Mouse (Mus musculus) heart, adult 8-10 months (tissue): Measurements from ENCODE around the gene Cdkn3. TPM values are rescaled to one million over a fixed set of nuclear protein-coding genes. Genes with fewer than 3 reads are reported as not detected.
"Not testable (repeated sequence)": the region's sequence is repeated elsewhere in the genome, so short reads cannot be mapped to it uniquely, and the experiment has no call there.

Experiments
- DNase-seq: peaks from one replicate; pipeline ENCODE4 v3.0.0; 2022; ENCODE audit warnings: low spot score
- total RNA-seq, 4 experiments: library from RNA; stranded (reverse); gene quantifications; 2 replicates each; pipeline ENCODE4 v1.2.4; 2022

The Cdkn3 gene
- total RNA-seq, 4 experiments from 2014 or later, result 0.41 to 0.92 (median 0.70) TPM

- no peak for DNase-seq
These were observed 23.1 kb downstream of the Cdkn3 start for GRCm38 (mm10) chr14:46783327-46783926.

DNA sequence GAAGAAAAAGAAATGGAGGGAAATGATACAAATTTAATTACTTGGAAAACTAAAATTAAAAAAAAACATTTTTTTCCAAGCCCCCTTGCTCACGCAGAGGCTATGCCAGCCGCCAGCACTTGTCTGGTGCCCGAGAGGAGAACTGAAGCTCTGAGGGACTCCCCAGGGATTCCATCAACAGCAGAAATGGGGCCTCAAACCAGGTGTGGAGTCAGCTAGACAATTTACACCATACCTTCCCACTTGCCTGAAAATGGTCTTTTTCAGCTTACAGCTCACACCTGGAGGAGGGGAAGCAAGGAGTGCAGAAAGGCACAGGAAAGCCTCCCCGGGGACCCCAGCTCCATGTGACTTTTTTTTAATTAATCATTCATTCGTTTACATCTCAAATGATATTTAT, 24.9 kb downstream of the Cdkn3 start:
- DNase-seq, result no peak

GRCm38 (mm10) chr14:46787454-46787786, 27.1 kb downstream of the Cdkn3 start:
- no peak for DNase-seq

DNA sequence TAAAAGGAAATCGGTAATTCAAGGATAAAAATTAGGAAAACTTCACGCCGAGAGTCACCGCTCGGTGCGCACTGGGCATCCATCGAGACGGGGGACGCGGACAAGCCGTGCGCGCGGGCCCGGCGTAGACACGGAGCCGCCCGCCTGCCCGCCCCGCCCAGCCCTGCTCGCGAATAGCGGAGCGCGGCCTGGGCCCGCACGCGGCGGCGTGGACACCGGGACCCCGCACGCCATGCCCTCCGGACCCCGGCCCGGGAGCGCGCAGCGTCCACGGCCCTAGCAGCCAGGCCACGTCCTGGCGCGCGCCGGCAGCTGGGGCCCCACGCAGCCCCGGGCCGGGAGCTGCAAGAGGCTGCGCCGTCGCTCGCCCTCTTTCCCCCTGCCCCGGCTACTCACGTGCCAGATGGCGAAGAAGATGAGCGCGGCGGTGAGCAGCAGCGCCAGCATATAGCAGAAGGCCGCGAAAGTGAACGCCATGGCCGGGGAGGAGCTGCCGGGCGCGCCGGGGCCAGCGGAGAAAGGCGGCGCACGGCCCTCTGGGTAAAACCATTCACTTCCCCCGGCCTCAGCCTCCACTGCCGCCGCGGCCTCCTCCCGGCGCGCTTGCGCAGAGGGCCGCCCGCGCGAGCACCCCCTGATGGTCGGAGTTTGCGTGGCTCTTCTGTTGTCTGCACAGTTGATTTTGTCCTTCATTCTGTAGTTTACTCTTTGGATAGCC, 27.6 kb downstream of the Cdkn3 start, which contains the start of gene Cnih1:
TSS of gene Cnih1 (minus strand) at position 625 of the 718 bp plus-strand sequence.
- DNase-seq, result peak; percentile 89

- no peak for DNase-seq
These were observed 28.2 kb downstream of the Cdkn3 start for GRCm38 (mm10) chr14:46788505-46788901.

DNA sequence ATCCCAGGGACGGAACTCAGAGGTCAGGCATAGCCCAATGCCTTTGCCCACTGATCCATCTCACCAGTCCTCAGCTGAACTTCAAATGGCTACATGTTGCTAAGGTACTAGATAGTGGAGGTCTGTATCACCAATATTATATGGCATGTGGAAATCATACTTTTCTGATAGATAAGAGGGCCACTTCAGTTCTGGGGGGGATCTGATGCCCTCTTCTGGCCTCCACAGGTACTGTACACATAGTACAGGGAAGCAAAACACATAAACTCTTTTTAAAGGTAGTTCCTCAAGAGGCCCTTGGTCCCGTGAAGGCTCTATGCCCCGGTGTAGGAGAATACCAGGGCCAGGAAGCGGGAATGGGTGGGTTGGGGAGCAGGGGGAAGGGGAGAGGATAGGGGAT, 30.0 kb downstream of the Cdkn3 start:
- DNase-seq, result no peak

DNA sequence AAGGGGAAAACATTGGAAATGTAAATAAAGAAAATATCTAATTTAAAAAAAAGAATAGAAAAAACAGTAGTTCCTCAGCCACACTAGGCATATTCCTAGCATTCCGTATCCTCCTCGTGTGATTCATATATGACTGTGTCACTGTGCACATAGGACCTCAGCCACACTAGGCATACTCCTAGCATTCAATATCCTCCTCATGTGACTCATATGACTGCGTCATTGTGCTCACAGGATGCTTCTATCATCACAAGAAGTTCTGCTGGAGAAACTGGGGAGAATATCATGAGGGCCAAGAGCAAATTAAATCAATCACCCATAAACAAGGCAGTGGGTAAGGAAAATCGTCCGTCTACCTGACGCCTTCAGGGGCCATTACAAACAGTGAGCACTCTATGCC, 30.4 kb downstream of the Cdkn3 start:
- DNase-seq, result no peak

DNA sequence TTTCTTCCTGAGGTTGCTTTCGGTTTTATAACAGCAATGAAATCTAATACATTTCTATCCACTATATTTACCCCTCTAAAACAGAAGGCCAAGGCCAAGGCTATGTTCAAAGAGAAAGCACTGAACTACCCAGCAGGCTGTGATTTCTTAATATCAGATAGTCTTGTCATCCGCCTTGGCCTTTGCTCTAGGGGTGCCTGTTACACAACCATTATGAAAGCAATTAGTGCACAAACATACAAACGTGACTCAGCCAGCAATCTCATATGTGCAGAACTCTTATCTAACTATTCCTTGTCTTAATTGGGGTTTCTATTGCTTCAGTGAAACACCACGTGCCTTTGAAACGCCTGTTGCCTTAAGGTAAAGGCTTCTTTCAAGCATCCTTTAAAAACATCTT, 33.8 kb downstream of the Cdkn3 start:
- no peak for DNase-seq

DNA sequence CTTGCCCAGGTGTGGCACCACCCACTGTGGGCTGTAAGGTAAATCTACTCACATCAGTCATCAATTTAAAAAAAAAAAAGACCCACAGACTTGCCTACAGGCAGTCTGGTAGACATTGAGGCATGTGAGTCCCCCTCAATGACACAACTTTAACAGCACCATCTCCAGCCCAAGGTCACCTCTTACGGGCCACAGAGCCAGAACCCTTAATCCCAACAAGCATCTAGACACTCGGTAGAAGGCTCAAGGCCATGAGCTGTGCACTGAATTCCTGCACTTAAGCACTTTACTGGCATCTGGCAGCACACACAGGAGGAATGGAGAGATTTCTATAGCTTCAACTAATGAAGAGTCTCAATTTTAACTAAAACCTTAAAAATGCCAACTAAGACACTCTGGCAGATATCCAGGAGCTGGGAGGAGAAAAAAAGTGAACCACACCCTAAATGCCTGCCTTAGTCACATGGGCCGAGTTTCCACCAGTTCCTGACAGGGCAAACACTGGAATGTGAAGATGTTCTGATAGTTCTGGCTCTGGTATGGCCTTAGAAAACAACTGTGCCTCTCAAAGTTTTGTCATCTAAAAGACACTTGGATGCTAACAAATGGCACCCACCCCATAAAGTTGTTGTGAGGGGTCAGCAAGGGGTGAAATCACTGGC, 40.5 kb downstream of the Cdkn3 start:
- no peak for DNase-seq

DNA sequence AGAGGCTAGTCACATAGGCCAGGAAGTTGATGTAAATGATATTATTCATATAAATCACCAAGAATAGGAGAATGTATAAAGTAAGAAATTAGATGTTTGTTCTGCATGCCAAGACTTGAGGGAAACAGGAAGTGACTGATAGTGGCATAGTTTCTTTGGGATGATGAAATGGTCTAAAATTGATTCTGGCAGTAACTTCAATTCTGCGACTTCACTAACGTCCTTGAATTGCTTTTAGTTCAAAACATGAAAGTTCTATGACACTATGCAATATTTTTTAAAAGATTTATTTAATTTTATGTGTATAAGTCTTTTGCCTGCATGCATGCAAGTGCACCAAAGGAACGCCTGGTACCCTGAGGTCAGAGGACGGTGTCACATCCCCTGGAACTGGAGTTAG, 42.9 kb downstream of the Cdkn3 start:
- no peak for DNase-seq

DNA sequence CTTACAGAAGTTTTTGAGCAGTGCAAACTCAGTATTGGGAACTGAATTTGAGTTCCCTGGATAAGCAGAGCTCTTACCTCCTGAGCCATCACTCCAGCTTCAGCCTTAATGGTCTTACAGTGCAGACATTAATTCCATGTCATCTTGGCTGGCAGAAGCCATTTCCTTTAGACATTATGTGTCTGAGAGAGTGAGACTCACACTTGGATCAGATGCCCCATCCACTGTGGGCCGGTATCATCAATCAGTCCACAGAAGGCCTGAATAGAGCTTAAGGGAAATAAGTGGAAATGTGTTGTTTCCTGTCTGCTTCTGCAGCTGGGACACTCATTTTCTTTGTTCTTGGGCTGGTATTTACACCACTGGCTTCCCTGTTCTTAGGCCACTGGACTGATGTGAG, 43.5 kb downstream of the Cdkn3 start:
- DNase-seq, result no peak

DNA sequence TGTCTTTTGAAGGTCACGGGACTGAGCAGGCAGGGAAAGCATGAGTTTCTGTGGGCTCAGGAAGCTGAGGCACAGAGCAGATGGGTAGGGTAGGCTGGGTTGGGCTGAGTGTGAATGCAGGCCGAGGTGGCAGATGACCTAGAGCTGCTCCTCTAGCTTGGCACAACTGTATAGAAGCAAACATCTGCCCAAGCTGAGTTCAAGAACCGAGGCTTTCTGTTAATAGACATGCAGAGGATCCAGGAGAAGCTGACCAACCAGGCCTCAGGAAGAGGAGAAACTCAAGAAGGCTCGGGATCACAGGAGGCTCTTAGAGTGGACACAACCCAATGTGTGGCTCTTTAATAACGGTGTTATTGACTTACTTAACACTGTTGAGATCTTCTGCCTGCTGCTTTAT, 45.8 kb downstream of the Cdkn3 start:
- DNase-seq, result no peak

DNA sequence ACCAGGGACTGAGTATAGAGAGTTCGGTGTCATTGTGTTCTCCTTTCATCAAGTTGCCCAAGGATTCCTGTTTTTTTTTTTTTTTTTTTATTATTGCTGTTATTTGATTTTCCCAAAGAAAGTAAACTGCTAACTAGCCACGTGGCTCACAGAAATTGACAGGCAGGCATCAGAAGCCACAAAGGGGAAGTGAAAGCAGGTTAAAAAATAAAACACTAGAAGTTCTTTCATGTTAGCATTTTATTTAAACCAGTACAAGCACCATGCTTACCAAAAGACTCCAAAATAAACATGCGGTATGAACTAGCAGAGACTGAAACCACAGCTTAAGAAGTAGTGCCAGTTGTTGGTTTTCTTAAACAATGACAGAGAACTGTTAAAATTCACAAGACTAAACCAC, 47.6 kb downstream of the Cdkn3 start:
- DNase-seq, result no peak

DNA sequence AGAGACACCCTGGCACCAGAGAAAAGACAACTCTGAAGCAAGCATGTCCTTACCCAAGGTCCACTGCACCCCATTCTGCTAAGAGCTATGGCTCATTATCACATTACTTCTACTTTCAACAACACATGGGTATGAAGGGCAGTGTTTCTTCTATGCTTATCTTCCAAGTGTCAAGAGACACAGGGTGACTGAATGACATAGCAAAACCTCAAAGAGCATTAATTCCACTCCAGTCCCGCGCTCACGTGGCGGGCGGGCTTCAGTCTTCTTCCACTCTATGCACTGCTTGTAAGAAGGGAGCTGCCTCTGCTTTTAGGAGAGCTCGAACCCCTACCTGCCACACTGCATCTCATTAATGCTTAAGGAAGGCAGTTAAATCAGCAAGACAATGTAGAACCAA, 55.3 kb downstream of the Cdkn3 start:
- no peak for DNase-seq

DNA sequence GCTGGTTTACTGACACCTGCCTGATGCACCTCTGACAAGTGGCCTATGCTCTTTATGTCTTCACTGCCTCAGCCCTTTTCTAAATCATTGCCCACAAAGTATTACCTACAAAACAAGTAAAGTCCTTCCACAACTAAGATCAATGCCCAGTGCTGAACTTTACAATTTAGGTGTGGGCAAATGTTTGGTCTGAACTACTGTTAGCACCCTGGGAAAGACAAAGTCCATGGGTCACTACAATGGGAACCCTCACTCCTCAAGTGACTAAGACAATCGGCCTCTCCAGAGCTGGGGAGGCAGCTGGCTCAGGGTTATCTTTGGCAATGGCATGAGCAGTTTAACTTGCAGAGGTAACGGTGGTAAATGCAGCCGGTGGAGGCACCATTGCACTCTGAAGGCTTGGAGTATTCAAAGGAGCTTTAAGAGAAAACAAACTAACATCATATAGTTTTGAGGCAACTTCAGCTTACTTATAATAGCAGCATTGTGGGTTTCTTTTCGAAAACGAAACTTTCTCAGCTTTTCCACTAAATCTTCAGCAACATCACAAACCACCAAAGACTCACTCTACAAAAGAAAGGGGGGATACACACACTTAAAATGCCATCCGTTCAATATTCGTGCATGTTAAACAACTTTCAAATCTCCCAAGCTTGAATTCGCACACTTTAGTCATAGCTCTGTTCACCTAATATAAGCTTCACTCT, 56.7 kb downstream of the Cdkn3 start:
- no peak for DNase-seq

- DNase-seq, result no peak
These were observed 58.4 kb downstream of the Cdkn3 start for GRCm38 (mm10) chr14:46818743-46819142.

- not testable (repeated sequence) for DNase-seq
These were observed 59.6 kb downstream of the Cdkn3 start for GRCm38 (mm10) chr14:46819961-46820360.

Other genes with a start within 250 kb of the Cdkn3 start
- 10 to 100 TPM; 45.4 to 56.3 (median 48.6) TPM for gene Cnih1, start 27.9 kb downstream of the Cdkn3 start, total RNA-seq
- gene Gmfb, start 61.7 kb downstream of the Cdkn3 start, total RNA-seq, result 10 to 100 TPM; 28.7 to 36.4 (median 33.3) TPM
- gene Cgrrf1, start 71.6 kb downstream of the Cdkn3 start, total RNA-seq, result 10 to 100 TPM; 33.5 to 40.4 (median 36.9) TPM
- gene Samd4, start 122.3 kb downstream of the Cdkn3 start, total RNA-seq, result 10 to 100 TPM; 60.6 to 71.1 (median 65.1) TPM